Comparison of ENCODE assay signal across 8 mouse cellular contexts in the genomic region with DNA sequence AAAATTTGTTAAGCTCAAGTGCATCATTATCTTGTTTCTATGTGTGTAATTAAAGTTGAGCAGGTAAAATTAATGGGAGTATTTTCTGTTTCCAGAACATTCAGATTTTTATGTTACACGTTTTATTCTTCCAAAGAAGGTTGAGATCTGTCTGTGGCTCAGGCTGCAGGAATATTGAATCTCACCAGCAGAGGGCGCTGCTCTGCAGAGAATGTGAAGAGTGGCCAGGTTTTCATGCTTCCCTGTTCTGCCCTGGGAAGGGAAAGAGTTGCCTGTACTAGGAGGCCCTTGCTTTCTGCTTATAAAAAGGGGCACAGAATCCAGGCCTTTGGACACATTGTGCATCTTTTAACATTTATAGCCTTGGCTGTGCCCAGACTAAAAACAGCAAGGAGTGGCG.
DNase-seq lines count a peak whose midpoint lies in the region; ATAC-seq lines count a peak whose summit lies in the region.

No protein-coding gene starts in this region.

- no peak overlapping the region for H3K4me3 ChIP-seq in hindbrain, embryonic 10.5 days
- no peak overlapping the region for H3K4me3 ChIP-seq in hindbrain, embryonic 13.5 days
- H3K4me3 ChIP-seq in forebrain, embryonic 14.5 days (ENCODE audit: low read depth, low read length): no peak overlapping the region

- H3K9me3 ChIP-seq in hindbrain, embryonic 10.5 days: no peaks in the 10 kb centered on the region
- no peaks in the 10 kb centered on the region for H3K9me3 ChIP-seq in hindbrain, embryonic 13.5 days
- H3K9me3 ChIP-seq in forebrain, embryonic 14.5 days (replicated peaks; ENCODE audit: control insufficient read depth, low read length): no peaks in the 10 kb centered on the region

- no peak overlapping the region for H3K9ac ChIP-seq in hindbrain, embryonic 13.5 days
- H3K9ac ChIP-seq in forebrain, embryonic 14.5 days (ENCODE audit: low read length): no peak overlapping the region

- ATAC-seq in hindbrain, embryonic 13.5 days (ENCODE audit: low FRiP score): no peak
- ATAC-seq in forebrain, embryonic 14.5 days: 0 out of 2 replicates have a peak, but pooled peaks have one; percentile 72
- peak; percentile 69 to 75 for ATAC-seq in hematopoietic stem cell, adult 5-6 weeks (replicated peaks in 1 of 2; ENCODE audit: insufficient read depth in 1 of 2, low FRiP score in 2 of 2, low TSS enrichment in 1 of 2, low read depth in 1 of 2, poor library complexity in 2 of 2, severe bottlenecking in 2 of 2)
- ATAC-seq in megakaryocyte-erythroid progenitor cell, adult 5-6 weeks (replicated peaks; ENCODE audit: low FRiP score, low TSS enrichment, poor library complexity, severe bottlenecking): peak; percentile 74

- DNase-seq in hindbrain, embryonic 10.5 days (ENCODE audit: low spot score): peak; percentile 85
- peak; percentile 79 for DNase-seq in c-Kit-positive CD71-negative TER-119-negative erythroid progenitor cells, embryonic 14.5 days (ENCODE audit: low read depth)
- DNase-seq in forebrain, embryonic 14.5 days (ENCODE audit: low spot score): peak; percentile 89
- peak; percentile 78 for DNase-seq in left cerebral cortex, adult 11 months (ENCODE audit: low spot score)
- peak; percentile 46 to 70 for DNase-seq in spleen, postnatal 14 days (ENCODE audit: low spot score in 2 of 2)

- H3K27ac ChIP-seq in hindbrain, embryonic 10.5 days: no peak overlapping the region
- no peak overlapping the region for H3K27ac ChIP-seq in hindbrain, embryonic 13.5 days
- no peak overlapping the region for H3K27ac ChIP-seq in forebrain, embryonic 14.5 days (ENCODE audit: low read depth, low read length)

- 39% methylated on average over 3 of the region's 3 CpGs for WGBS in hindbrain, embryonic 10.5 days
- 31% methylated on average over 3 of the region's 3 CpGs for WGBS in hindbrain, embryonic 13.5 days
- 37% methylated on average over 3 of the region's 3 CpGs for WGBS in forebrain, embryonic 14.5 days

- peaks cover 19% of the 10 kb centered on the region for H3K36me3 ChIP-seq in hindbrain, embryonic 10.5 days
- H3K36me3 ChIP-seq in hindbrain, embryonic 13.5 days: peaks cover 7% of the 10 kb centered on the region
- peaks cover 8% of the 10 kb centered on the region for H3K36me3 ChIP-seq in forebrain, embryonic 14.5 days (ENCODE audit: control insufficient read depth, insufficient read depth, low read length)

- H3K4me2 ChIP-seq in hindbrain, embryonic 13.5 days: no peak overlapping the region
- H3K4me2 ChIP-seq in forebrain, embryonic 14.5 days (ENCODE audit: low read length): no peak overlapping the region

- peaks cover 24% of the 10 kb centered on the region for H3K27me3 ChIP-seq in hindbrain, embryonic 10.5 days (ENCODE audit: insufficient read depth, poor library complexity, severe bottlenecking)
- no peaks in the 10 kb centered on the region for H3K27me3 ChIP-seq in hindbrain, embryonic 13.5 days
- no peaks in the 10 kb centered on the region for H3K27me3 ChIP-seq in forebrain, embryonic 14.5 days (replicated peaks; ENCODE audit: control insufficient read depth, insufficient read depth, low read length)

- peaks cover 32% of the 10 kb centered on the region for H3K4me1 ChIP-seq in hindbrain, embryonic 10.5 days (replicated peaks)
- peaks cover 16% of the 10 kb centered on the region for H3K4me1 ChIP-seq in hindbrain, embryonic 13.5 days (replicated peaks)
- H3K4me1 ChIP-seq in forebrain, embryonic 14.5 days (ENCODE audit: control insufficient read depth, insufficient read depth, low read length): peaks cover 6% of the 10 kb centered on the region; the same call in 1 of the 2 replicates
